Mouse (Mus musculus) C3H10T1/2 (cell line): Measurements from ENCODE around the gene Ikzf4. TPM values are rescaled to one million over a fixed set of nuclear protein-coding genes. Genes with fewer than 3 reads are reported as not detected.

ENCODE experiments used
- polyA plus RNA-seq, 2 experiments: library from polyadenylated mRNA; unstranded; fragments of >200 nt; fragmentation: generic; extraction: Trizol; gene quantifications; one replicate each; pipeline ENCODE4 v1.2.1; 2012; ENCODE audit warnings: missing spikeins in 2 of 2

The Ikzf4 gene
- polyA plus RNA-seq = under 1 TPM in 1 of 2 experiments, not detected in 1; 0.07 TPM

DNA sequence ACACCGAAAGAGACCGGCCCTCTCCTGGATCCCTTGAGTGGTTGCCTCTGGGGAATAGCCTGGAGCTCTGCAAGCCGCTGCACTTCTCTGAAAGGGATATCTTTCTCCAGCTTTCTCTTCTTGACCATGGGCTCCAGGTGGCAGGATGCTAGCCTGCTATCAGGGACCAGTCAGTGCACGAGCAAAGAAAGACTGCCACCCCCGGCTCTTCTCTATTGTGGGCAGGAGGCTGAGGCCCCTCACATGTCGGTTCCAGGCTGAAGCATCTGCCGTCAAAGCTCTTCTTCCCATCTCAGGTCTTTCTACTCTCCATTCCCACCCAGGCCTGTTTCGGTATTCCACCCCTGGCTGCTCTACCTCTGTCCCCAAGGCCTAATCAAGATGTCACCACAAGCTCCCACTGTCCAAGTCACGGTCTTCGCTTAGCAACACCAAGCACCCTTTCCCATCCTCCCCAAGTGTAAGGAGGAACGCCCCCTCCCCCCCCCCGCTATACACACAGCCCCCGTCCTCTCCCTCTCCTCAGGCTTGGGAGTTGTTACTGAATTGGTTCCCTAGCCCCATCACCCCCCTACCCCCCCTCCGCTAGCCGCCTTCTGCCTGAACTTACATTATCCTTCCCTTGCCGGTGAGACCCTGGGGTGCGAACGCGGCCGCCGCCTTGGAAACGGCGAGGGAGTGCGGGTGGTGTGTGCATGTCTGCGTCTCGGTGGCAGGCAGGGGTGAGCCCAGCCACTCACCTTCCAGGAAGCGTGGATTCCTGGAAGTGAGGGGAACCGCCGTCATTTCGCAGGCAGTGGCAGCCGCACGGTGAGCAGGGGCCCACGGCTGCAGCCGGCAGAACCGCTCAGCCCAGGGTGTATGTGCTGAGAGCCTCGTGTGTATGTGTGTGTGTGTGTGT lies at the start of gene Ikzf4:
Ikzf4 (minus strand) TSS at position 881 of the 901 bp plus-strand sequence.

DNA sequence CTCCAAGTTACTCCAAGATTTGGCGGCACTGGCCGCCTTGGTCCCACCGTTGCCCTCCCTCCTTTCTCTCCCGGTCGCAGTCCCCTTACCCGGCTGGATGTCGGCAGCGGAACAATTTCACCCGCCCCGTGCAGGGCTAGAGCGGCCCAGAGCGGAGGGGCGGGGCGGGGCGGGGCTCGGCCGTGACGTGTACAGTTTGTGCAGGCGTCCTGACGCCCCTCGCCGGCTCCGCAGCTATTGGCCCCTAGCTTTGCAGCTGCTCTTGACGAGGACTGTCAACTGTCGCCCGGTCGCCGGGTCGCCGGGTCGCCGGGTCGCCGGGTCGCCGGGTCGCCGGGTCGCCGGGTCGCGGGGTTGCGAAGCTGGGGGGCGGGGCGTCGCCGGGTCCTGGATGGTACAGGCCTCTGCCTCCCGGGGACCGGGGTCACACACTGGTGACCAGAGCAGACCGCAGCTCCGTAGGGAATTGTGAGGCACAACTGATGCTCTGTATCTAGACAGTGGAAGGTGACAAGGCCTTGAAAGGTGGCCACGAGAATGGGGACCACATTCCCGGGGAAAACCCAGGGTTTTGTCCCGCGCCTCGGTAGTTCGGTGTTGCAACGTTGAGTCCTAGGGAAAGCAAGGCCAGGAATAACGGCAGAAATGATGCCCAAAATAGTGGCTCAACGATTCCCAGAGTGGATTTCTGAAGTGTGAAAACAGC lies 28.1 kb upstream of the Ikzf4 start, which contains the start of gene Suox:
Suox (minus strand) TSS at position 311 of the 706 bp plus-strand sequence.

DNA sequence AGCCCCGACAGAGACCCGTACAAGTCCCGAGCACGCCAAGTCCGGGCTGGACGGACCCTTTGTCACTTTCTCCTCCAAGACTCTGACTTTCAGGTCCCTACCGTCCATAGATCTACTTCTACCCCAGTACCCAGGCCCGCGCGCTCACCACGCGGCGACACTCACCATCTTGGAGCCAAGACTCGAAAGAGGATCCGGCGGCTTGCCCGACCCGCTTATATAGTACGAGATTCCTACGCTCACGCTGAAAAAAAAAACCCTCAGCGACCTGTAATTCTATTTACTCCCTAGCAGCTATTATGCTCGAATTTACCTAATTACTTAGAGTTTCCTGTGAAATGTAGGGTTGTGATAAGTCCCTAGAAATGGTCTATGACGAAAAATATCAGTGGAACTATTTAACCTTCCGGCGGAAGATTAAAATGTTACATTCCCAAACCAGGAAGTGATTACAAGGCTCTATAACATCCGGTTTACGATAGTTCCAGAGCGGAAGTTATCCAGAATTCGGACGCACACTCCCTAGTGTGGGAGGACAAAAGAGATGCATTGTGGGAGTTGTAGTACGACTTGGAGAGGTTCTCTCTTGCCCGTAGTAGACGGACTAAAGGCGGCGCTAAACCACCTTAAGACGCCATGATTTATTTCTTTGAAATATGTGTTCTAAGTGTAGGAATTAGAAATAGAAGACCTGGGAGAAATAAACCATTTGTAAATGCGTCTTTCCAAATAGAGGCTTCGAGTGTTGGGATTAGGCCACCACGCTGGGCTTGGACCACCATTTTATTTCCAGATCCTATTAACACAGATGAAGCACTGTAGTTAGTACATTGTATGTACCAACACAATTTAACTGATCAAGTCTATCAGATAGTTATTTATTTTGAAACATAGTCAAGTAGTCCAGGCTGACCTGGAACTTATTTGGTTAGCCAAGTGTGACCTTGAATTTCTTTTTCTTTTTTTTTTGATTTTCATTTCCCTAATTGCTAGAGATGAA lies 19.2 kb downstream of the Ikzf4 start, which contains the start of gene Rps26:
Rps26 (minus strand) TSS at position 437 of the 1,000 bp plus-strand sequence.

DNA sequence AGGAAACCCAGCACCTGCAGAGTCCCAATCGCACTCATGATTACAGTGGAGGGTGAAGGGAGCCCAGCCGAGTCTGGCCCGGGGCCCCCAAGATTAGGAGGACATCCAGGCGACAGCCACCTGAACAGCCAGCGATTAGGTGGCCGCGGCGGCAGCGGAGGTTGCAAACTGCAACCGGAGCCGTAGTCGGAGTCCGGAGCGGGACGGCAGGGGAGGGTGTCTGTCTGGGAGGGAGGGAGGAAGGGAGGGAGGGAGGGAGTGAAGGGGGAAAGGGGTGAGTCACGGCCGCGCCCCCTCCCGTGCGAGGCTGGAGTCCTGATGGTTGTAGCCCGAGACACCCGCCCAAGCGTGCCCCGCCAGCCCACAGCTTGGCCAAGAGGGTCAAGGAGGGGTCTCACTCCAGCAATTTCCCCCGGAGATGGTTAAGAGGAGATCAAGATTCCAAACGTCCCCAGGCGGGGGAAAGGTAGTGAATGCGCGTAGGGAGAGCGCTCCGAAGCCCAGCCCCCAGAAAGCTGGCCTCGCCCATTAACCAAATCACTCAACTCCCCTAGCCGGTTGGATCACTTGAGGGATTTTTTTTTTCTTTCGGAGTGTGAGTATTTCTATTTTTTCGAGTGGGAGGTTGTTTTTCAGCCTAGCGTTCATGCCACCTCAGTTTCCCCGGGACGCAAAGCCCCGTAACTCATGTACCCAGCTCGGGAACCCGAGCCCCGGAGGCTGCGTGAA lies 56.2 kb downstream of the Ikzf4 start, which contains the start of gene Erbb3:
Erbb3 (minus strand) TSS at position 189 of the 729 bp plus-strand sequence.

Other genes starting within 250 kb of the Ikzf4 start
- gene Slc39a5, start 244.8 kb downstream of the Ikzf4 start, polyA plus RNA-seq = under 1 TPM in 1 of 2 experiments, not detected in 1; 0.08 TPM
- gene Nabp2, start 234.5 kb downstream of the Ikzf4 start, polyA plus RNA-seq = 100 to 1,000 TPM; 126 to 174 TPM
- 10 to 100 TPM; 15.9 to 29.8 TPM for gene Rnf41, start 234.3 kb downstream of the Ikzf4 start, polyA plus RNA-seq
- 100 to 1,000 TPM in 1 of 2 experiments, 10 to 100 TPM in 1; 20.1 to 111 TPM for gene Smarcc2, start 186.7 kb downstream of the Ikzf4 start, polyA plus RNA-seq
- 1,000 to 10,000 TPM; 2,019 to 2,698 TPM for gene Myl6, start 151.8 kb downstream of the Ikzf4 start, polyA plus RNA-seq
- 10 to 100 TPM in 1 of 2 experiments, 1 to 10 TPM in 1; 8.1 to 11.2 TPM for gene Myl6b, start 147.3 kb downstream of the Ikzf4 start, polyA plus RNA-seq
- gene Esyt1, start 120.1 kb downstream of the Ikzf4 start, polyA plus RNA-seq = 10 to 100 TPM; 15.5 to 43.1 TPM
- 10 to 100 TPM in 1 of 2 experiments, 1 to 10 TPM in 1; 8.7 to 13.7 TPM for gene Zc3h10, start 98.2 kb downstream of the Ikzf4 start, polyA plus RNA-seq
- gene Rpl41, start 96.7 kb downstream of the Ikzf4 start, polyA plus RNA-seq = over 10,000 TPM; 19,565 to 33,335 TPM
- gene Pa2g4, start 80.0 kb downstream of the Ikzf4 start, polyA plus RNA-seq = 100 to 1,000 TPM in 1 of 2 experiments, 10 to 100 TPM in 1; 89.5 to 139 TPM
- under 1 TPM; 0.20 to 0.24 TPM for gene Erbb3, start 56.3 kb downstream of the Ikzf4 start, polyA plus RNA-seq
- gene Rps26, start 19.2 kb downstream of the Ikzf4 start, polyA plus RNA-seq = 1,000 to 10,000 TPM; 3,269 to 4,877 TPM
- gene Suox, start 28.1 kb upstream of the Ikzf4 start, polyA plus RNA-seq = 10 to 100 TPM in 1 of 2 experiments, 1 to 10 TPM in 1; 6.0 to 11.3 TPM
- gene Rab5b, start 50.3 kb upstream of the Ikzf4 start, polyA plus RNA-seq = 10 to 100 TPM; 12.3 to 76.2 TPM
- gene Pmel, start 58.2 kb upstream of the Ikzf4 start, polyA plus RNA-seq = under 1 TPM; 0.05 to 0.66 TPM
- 10 to 100 TPM in 1 of 2 experiments, 1 to 10 TPM in 1; 6.3 to 18.0 TPM for gene Cdk2, start 59.0 kb upstream of the Ikzf4 start, polyA plus RNA-seq
- gene Dgka, start 98.9 kb upstream of the Ikzf4 start, polyA plus RNA-seq = 1 to 10 TPM in 1 of 2 experiments, under 1 TPM in 1; 0.73 to 8.6 TPM
- 10 to 100 TPM; 34.2 to 39.0 TPM for gene Pym1, start 101.9 kb upstream of the Ikzf4 start, polyA plus RNA-seq
- gene Mmp19, start 144.9 kb upstream of the Ikzf4 start, polyA plus RNA-seq = 10 to 100 TPM in 1 of 2 experiments, under 1 TPM in 1; 0.77 to 12.4 TPM
- 10 to 100 TPM; 10.1 to 48.8 TPM for gene Dnajc14, start 158.1 kb upstream of the Ikzf4 start, polyA plus RNA-seq
- gene Tmem198b, start 158.4 kb upstream of the Ikzf4 start, polyA plus RNA-seq = 10 to 100 TPM; 14.8 to 25.5 TPM
- 10 to 100 TPM in 1 of 2 experiments, 1 to 10 TPM in 1; 4.9 to 44.4 TPM for gene Sarnp, start 171.3 kb upstream of the Ikzf4 start, polyA plus RNA-seq
- gene Ormdl2, start 175.7 kb upstream of the Ikzf4 start, polyA plus RNA-seq = 10 to 100 TPM; 27.5 to 30.0 TPM
- 10 to 100 TPM in 1 of 2 experiments, 1 to 10 TPM in 1; 4.7 to 18.4 TPM for gene Gdf11, start 245.7 kb upstream of the Ikzf4 start, polyA plus RNA-seq